Mouse (Mus musculus): ENCODE results near the gene Abi2. TPM values are rescaled to one million over a fixed set of nuclear protein-coding genes. Genes with fewer than 3 reads are reported as not detected.
"Not testable (repeated sequence)": the region's sequence is repeated elsewhere in the genome, so short reads cannot be mapped to it uniquely, and the experiment has no call there.

The Abi2 gene
- 10 to 100 TPM; 16.6 to 23.4 (median 20.0) TPM for total RNA-seq (2022)

DNA sequence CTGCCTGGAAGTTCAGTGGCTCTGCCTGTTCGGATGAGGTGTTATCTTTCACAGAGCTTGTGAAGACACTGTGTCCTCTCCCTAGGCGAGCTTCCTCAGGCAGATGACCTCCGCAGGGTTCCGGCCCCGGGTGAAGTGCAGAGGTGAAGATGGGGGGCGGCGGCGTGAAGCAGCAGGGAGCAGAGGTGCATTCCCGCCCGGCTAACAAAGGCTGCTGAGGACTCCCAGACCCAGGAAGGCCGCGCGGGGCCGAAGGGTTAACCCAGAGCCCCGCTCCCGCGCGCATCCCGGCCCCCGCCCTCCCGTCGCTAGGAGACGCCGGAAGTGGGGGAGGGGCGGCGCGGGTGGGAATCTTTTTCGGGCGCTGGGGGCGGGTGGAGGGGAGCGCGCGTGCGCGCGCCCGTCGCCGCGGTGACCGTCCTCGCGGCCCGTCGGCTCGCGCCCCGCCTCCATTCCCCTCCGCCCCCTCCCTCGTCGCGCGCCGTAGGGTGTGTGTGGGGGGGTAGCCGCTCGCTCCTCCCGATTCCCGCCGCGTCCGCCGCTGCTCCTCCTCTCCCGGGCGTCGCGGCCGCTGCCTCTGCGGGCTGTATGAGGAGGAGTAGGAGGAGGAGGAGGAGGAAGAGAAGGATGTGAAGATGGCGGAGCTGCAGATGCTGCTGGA is at the start of gene Abi2:
Gene Abi2 (plus strand): TSS at position 452 of the 661 bp plus-strand sequence.
- peak; percentile 80 for DNase-seq (ENCODE audit: low spot score)

DNA sequence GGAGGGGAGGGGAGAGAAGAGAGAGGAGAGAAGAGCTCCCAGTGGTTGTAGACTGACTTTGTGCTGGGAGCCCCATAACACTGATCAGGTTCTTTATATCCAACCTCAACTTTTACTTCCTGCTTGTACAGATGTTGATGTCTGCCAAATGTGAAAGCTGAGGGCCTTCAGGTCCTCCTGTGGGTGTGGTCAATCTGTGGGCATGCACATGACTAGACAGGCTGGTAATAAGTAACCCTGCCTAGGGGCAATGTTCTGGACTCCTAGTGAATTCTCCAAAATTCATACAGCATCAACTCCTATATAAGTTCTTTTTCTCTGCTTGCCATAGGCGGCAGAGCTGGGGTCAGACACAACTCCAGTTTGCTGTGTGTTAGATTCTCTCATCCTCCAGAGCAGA is 47.8 kb upstream of the Abi2 start:
- DNase-seq (ENCODE audit: low spot score), result no peak

DNA sequence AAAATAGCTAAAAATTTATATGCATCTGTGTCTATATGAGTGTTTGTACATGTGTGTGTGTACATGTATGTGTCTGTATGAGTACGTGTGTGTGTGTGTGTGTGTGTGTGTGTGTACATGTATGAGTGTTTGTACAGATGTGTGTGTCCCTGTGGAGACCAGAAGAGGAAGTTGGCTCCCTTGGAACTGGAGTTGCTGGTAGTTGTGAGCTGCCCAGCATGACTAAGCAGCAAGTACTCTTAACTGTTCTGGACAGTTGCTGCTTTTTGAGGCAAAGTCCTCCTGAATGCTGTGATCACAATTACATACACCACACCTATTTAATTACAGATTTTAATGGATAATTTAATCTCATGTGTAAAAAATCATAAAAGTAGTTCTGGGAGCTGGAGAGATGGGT is 32.9 kb upstream of the Abi2 start:
- no peak for DNase-seq (ENCODE audit: low spot score)

DNA sequence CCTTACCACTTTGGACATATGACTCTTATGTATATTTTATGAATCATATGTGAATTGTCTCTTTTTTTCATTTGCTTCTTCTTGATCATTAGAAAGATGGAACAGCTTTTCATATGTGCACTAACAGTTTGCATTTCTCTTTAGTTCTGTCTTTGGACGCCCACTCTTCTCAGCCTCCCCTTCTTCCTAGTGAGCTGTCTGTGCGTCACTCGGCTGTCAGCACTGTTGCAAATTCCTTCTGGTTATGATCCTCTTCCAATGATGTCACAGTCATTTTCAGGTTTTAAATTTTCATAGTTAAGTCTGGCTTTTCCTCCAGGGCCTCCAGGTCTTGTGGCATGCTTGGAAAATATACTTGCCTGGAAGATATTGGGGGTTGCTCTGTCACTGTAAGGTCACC is 27.5 kb upstream of the Abi2 start:
- no peak for DNase-seq (ENCODE audit: low spot score)

DNA sequence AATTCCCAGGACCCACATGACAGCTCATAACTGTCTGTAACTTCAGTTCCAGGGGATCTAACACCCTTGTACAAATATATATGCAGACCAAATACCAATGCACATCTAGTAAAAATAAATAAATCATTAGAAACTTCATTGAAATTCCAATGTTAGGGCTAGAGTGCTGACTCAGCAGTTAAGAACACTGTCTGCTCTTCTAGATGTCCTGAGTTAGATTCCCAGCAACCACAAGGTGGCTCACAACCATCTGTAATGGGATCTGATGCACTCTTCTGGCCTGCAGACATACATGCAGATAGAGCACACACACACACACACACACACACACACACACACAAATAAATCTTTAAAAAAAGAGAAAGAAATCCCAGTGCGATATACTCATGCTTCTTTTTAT is 4.6 kb upstream of the Abi2 start:
- no peak for DNase-seq (ENCODE audit: low spot score)

DNA sequence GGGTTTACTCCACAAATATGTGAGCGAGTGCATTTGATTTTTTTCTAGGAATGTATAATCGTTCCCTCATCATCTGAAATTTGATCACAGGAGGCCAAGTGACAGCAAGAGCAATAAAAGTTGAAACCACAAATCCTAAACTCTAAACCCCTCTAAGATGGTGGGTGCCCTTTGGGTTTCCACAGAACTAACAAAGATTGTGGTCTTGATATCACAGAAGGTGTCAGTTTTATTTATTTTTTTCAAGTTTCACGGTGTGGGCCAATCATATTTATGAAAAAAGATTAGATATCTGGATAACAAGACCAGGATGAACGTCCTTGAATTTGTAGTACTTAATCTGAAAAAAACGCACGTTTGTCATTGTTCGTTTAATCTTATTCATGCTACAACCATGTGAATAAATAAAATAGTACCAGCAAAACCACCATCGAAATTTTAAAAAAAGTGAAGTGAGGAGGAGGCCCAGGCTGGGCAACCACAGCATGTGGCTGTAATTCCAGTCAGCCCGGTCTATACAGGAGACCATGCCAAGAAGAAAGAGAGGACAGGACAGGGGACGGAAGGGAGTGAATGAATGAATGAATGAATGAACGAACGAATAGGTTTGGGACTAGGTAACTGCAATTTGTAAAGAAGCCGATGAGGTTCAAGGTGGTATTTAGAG is 785 bp upstream of the Abi2 start:
- no peak for DNase-seq (ENCODE audit: low spot score)

DNA sequence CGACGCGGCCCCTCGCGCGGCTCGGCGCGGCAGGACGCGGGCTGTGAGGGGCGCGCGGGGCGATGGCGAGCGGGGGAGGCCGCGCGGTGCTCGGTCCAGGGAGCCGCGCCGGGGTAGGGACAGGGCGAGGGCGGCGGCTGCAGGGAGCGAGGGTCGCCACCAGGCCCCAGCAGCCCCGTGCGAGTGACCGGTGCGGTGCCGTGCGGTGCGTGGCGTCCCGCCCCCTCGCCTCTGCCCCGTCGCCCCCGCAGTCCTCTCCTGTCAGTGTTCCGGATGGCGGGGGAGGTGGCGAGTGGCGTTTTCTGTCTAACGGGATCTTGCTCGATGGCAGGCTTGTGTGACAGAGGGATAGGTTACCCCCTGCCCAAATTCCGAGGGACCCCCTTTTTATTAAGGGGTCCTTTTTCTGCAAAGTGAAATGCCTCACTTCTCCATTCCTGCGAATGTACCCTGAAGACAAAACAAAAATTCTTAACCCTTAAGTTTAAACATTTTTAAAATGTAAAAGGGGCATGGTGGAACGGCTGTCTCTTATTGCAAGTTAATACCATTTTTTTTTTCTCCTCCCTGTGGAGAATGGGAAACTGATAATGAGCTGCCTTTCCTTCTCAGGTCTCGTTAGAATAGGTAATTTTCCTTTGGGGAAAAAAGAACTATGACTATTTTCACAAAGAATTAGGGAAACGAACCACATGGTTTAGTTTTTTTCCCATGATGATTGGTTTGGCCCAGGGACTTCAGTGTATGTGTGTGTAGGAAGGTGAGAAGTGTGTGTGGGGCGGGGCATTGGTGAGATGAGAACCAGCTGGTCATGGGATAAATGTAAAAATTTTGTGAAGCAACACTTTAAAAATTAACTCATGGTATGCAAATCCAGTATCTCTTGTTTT is 754 bp downstream of the Abi2 start:
- DNase-seq (ENCODE audit: low spot score), result peak; percentile 30

DNA sequence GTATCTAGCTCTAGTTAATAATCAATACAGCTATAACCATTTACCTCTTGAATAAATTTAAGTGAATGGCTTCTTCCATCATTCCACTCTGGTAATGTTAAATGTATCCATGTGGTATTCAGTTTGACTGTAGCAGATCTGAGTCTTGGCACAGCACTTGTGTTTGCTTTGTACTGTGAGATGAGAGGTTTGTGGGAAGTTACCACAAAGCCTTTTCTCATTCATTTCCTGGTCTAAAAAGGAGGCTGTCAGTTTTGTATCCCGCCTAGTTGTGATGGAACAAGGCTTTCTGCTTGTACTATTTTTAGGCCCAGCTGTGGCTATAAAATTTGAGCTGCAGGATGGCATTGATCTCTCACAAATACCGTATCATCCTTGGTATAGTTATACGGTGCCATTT is 7.3 kb downstream of the Abi2 start:
- DNase-seq (ENCODE audit: low spot score), result no peak

DNA sequence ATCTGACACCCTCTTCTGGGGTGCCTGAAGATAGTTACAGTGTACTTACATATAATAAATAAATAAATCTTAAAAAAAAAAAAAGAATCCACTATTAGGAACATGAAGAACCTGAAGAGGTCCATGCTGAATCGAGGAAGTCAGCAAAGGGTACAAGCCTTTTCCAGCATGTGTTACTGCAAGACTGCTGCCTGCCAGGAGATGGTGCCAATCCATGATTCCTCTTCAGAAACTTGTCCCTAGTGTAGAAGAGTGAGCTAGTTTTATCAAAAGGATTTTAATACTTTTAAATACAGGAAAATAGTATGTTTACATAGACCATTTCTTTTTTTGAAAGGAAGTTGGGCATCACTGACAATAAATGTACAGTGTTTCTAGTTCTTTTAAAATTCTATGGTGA is 14.5 kb downstream of the Abi2 start:
- DNase-seq (ENCODE audit: low spot score), result no peak

DNA sequence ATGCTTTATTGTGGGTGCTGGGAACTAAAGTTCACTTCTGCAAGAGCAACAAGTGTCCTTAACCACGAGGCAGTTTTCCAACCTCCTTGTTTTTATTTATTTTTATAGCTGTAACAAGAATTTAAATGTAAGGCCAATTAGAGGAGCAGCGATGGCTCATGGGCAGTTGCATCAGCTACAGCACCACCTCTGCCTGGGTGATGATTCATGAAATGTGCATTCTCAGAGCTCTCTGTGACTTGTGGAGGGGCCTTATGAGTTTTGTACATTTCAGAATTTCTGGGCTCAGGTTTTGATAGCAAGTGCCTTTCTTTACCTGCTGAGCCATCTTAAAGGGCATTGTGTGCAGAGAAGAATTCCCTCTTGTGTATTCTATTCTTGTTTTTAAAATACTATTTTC is 18.9 kb downstream of the Abi2 start:
- no peak for DNase-seq (ENCODE audit: low spot score)

DNA sequence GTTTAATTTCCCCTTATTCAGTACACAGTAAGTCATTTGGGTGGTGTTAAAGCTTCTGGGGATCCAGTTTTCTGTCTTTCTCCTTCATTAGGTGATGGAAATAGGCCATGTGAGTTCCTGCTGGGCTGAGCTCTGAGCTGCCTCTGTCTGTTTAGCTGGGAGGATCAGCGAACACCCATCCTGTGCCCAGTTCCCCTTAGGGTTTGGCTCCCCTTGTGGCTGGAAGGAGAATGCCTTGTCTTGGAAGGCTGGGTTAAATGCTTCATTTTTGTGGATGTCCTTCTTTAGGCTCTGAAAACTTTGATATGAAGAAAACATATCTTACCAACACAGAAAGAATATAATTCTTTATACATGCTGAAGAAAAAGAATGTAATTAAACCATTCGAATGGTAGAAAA is 19.5 kb downstream of the Abi2 start:
- DNase-seq (ENCODE audit: low spot score), result peak; percentile 30

DNA sequence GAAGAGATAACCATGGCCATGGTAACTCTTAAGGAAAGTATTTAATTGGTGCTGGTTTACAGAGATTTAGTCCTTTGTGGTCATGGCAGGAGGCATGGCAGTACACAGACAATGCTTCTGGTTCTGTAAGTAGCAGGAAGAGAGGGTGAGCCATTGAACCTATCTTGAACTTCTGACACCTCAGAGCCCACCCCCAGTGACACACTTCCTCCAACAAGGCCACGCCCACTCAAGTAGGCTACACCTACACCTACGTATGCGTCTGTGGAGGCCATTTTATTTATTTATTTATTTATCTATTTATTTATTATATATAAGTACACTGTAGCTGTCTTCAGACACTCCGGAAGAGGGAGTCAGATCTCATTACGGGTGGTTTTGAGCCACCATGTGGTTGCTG is 22.1 kb downstream of the Abi2 start:
- DNase-seq (ENCODE audit: low spot score), result no peak

DNA sequence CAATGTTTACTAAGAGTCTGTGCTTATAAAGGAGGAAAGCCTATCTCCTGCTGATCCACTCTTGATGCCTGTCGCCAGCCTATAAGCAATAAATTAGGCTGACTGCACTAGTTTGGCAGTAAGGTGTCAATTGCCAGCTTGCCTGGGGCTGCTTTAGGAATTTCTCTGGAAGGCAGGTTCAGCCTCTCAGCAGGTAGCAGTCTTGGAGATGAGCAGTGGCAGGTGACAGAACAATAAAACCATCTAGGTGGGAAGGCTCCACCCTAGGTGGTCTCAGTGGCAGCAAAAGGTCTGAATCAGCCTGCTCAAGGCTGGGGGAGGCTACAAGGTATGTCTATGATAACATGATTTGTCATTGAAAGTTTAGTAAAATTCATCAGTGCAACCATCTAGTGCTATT is 23.1 kb downstream of the Abi2 start:
- DNase-seq (ENCODE audit: low spot score), result no peak

DNA sequence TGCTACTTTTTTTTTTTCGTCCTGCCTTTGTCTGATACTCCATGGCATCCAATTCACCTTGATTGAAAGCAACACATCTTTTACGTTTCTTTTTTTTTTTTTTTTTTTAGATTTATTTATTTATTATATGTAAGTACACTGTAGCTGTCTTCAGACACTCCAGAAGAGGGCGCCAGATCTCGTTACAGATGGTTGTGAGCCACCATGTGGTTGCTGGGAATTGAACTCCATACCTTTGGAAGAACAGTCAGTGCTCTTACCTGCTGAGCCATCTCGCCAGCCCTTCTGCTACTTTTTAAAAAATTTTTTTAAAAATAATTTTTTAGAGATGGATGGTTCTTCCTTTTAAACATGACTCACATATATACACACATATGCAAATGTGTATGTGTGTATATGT is 32.0 kb downstream of the Abi2 start:
- DNase-seq (ENCODE audit: low spot score), result not testable (repeated sequence)

DNA sequence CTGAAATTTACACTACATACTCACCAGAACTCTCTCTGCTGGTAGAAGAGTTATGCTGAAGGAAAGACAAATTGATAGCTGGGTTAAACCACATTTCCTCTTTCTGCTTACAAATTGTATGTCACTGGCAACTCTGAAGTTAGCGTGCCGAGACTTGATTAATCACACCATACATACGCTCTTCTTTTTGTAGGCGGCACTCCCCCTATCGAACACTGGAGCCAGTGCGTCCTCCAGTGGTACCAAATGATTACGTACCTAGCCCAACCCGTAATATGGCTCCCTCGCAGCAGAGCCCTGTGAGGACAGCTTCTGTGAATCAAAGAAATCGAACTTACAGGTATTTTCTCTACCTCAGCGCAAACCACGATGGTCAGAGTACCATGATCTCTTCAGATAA is 37.6 kb downstream of the Abi2 start:
- DNase-seq (ENCODE audit: low spot score), result no peak

DNA sequence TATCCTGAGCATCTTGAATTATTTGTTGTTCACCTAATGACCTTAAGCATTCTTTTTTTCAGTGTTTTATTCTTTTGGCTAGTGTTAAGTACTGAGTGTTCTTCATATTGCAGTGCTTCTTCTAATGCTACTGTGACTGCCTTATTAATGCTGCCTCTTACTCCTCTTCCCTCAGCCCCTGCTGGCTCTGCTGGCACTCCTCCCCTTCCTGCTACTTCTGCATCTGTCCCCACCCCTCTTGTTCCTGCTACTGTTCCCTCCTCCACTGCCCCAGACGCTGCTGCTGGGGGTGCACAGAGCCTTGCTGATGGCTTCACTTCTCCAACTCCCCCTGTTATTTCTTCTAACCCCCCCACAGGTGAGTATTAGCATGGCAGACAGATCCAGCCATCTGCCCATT is 40.5 kb downstream of the Abi2 start:
- DNase-seq (ENCODE audit: low spot score), result no peak

DNA sequence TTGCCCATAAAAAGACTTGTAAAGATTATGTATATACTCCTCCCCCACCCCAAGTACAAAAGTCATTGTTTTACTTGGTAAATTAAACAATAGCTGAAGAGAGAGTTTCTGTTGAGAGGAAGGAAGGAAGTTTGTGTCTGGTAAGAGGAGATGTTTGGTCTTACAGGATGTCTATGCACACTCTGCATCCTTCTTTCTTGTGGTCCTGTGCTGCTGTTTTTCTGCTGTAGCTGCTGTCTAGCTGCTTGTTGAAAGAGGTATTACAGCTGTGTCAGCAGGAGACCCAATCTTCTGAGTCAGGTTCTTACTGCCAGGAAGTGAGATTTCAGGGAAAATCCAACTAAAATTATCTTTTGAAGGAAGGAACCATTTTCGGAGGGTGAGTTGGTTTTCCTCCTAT is 51.2 kb downstream of the Abi2 start:
- no peak for DNase-seq (ENCODE audit: low spot score)

DNA sequence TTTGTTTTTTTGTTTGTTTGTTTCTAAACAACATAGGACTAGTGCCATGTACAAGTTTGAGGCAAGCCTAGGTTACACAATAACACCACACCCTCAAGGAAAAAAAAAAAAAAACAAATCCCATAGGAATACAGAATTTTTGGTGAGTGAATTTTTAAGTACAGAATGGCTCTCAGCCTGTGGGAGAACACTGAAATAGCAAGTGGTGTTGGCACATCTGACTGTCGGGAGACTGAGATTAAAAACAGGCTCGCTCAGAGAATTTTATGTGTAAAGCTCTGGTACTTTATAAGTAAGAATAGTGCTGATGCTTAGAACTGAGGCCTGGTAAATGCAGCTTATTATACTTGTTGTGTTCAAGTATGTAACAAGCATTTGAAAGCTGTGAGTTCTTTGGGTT is 60.1 kb downstream of the Abi2 start:
- no peak for DNase-seq (ENCODE audit: low spot score)

DNA sequence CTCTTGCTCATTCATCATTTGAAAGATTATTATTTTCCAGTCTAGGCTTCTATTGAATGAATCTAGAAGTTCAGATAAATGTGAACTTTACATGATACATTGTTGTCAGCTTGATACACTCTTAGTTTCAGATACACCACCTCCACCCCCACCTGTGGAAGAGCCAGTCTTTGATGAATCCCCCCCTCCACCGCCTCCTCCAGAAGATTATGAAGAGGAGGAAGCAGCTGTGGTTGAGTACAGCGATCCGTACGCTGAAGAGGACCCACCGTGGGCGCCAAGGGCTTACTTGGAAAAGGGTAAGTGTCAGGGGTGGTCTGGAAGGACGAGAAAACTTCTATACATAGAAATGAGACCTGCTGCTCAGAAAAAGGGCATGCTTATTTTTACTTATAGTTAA is 61.1 kb downstream of the Abi2 start:
- no peak for DNase-seq (ENCODE audit: low spot score)

DNA sequence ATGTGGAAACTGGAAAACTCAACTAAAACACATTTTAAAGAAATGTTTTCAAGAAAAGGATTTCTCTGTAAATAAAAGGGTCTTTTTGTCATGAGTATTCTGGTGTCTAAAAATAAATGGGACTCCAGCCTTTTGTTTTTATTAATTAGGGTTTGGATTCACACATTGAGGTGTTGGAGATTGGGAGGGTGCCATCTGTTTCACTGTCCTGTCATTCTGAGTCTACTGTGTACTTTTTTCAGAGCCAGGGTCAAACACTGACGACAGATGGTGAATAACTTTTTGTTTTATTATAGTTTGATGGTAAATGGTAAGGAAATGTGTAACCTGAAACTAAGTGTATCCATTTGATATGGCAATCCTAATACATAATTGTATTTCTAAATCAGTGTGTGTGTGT is 72.1 kb downstream of the Abi2 start:
- DNase-seq (ENCODE audit: low spot score), result no peak

DNA sequence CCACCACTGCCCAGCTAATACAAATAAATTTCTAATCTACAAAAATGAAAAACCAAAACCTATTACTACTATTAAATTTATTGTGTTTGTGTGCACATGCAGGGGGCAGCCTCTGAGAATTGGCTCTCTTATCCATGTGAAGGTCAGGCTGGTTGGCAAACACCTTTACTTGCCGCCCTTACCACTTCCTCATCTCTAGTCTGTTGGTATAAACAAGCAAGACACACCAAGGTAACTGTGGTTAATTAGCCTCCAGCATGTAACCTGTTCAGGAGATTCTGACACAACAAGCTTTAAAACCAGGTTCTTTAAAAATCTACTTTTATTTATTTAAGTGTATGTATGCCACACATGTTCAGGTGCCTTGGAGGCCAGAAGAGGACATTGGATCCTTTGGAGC is 73.5 kb downstream of the Abi2 start:
- no peak for DNase-seq (ENCODE audit: low spot score)

DNA sequence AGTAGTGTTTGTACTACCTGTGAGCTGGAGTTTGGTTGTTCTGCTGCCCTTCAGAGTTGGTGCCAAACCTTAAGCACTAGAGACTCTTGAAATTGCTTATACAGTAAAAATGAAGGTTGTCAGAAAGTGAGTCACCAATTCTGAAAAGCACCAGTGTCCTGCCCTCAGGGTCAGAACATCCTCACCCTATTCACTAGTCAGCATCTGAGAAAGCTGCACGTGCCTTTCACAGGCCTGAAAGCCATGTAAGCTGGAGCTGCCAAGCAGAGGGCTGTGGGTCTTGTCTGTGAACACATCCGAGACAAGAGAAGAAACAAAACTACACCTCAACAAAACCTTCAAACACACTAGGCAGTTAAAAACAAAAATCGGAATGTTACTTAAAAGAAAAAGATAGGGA is 76.2 kb downstream of the Abi2 start:
- no peak for DNase-seq (ENCODE audit: low spot score)

DNA sequence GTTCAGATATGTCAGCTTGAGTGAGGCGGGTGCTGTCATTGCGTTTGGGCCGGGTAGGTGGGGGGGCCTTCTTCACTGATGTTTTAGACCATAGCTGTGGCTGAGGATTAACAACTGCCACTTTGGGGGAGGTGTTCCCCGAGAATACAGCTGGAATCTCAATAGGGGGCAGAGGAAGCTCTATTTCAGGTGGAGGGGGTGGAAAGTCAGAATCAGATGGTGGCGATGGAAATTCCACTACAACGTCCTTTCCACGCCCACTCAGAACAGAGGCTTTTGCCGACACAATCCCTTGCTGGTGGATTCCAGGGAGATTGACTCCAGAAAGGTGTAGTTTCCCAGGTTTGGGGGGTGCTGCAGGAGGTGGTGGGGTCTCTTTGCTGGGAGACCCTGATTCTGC is 79.2 kb downstream of the Abi2 start:
- no peak for DNase-seq (ENCODE audit: low spot score)

All from heart, adult 8-10 months (tissue).